Mouse (Mus musculus): ENCODE results near the gene Skiv2l.

GRCm38 (mm10) chr17:34881166-34881565 lies 31.2 kb upstream of the Skiv2l start:
- TF ChIP-seq CTCF (IDR thresholded peaks at IDR 0.05) (no peak), EP300 (IDR thresholded peaks at IDR 0.05; ENCODE audit: insufficient read depth, low read depth, low read length) (no peak), POLR2A (IDR thresholded peaks at IDR 0.05; ENCODE audit: insufficient read depth, low read depth, low read length) (no peak)
